Mouse (Mus musculus): ENCODE measurements at regions not wholly inside any gene's neighbourhood (a gene's known extent, or its start where the extent isn't known, plus 50 kb on each side); places are given as distances from the start of the nearest gene placed in this dataset.

GRCm38 (mm10) chrX:19231823-19232222 lies 249.3 kb downstream of the Tex13c3 start:
- TF ChIP-seq CTCF (IDR thresholded peaks at IDR 0.05; ENCODE audit: extremely low read depth, insufficient read depth, low read length) (no peak), POLR2A (IDR thresholded peaks at IDR 0.05; ENCODE audit: extremely low read depth, insufficient read depth, low read length) (no peak)

All from cortical plate, adult 2 months (tissue).